Mouse (Mus musculus) ES-Bruce4 (cell line): ENCODE results near the gene Ift81.

Experiments
- CTCF ChIP-seq: IDR thresholded peaks from one replicate; pipeline ENCODE4 v1.8.1; 2011; ENCODE audit warnings: low read depth, low read length
- EP300 ChIP-seq: IDR thresholded peaks from 2 replicates; pipeline ENCODE4 v1.6.1; 2011; ENCODE audit warnings: low read depth, low read length; ENCODE audit not compliant: insufficient read depth
- POLR2A ChIP-seq: IDR thresholded peaks from one replicate; pipeline ENCODE4 v1.8.1; 2011; ENCODE audit warnings: low read length; ENCODE audit not compliant: insufficient read depth

DNA sequence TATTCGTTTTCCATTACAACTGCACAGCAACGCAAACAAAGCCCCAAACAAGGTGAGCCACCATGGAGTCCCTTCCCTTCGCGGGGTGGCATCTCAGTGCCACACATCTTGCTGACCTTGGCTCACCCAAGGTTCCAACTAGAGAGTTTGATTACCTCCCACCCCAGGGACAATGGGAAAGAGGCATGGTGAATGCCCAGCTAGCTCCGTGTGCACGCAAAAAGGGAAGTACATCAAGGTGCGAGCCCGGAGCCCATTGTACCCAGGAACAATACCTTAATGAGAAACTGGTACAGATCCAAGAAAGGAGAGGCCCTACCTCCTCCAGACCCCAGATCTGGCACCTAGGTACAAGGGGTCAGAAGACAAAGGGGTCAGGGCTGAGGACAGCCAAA lies 100.2 kb downstream of the Ift81 start:
- TF ChIP-seq POLR2A (no peak), CTCF (no peak), EP300 (no peak)
